Mouse (Mus musculus) liver, embryonic 14.5 days (tissue): Measurements from ENCODE around the gene Srsf10.

Source experiments
- CTCF ChIP-seq: IDR thresholded peaks from 2 replicates; pipeline ENCODE4 v1.5.1; 2016; ENCODE audit warnings: antibody characterized with exemption, low read depth, control low read depth
- EP300 ChIP-seq: IDR thresholded peaks from 2 replicates; pipeline ENCODE4 v1.6.1; 2016; ENCODE audit warnings: antibody characterized with exemption, low read depth

GRCm38 (mm10) chr4:135853987-135854546 is 1.5 kb upstream of the Srsf10 start:
- TF ChIP-seq CTCF (no peak), EP300 (no peak)
